ENCODE assay signal across 8 mouse cellular contexts in genomic region chr5:41768382-41769040, GRCm38 (mm10). TPM values are rescaled to one million over a fixed set of nuclear protein-coding genes. Genes with fewer than 3 reads are reported as not detected.
A peak's percentile ranks its signal among the peaks of the same experiment; 100 is the strongest.
DNase-seq lines count a peak whose midpoint lies in the region; ATAC-seq and TF ChIP-seq lines count a peak whose summit lies in the region.

No protein-coding gene starts in this region.

- no peak overlapping the region for H3K9ac ChIP-seq in heart, embryonic 15.5 days
- no peak overlapping the region for H3K9ac ChIP-seq in liver, embryonic 14.5 days (replicated peaks)
- no peak overlapping the region for H3K9ac ChIP-seq in neural tube, embryonic 11.5 days (ENCODE audit: low read length)
- no peak overlapping the region for H3K9ac ChIP-seq in stomach, postnatal 0 days (ENCODE audit: low read length)

- H3K9me3 ChIP-seq in forebrain, embryonic 10.5 days = no peaks in the 10 kb centered on the region
- H3K9me3 ChIP-seq in heart, embryonic 15.5 days (replicated peaks) = no peaks in the 10 kb centered on the region
- no peaks in the 10 kb centered on the region for H3K9me3 ChIP-seq in liver, embryonic 14.5 days (ENCODE audit: control insufficient read depth, low read length)
- H3K9me3 ChIP-seq in neural tube, embryonic 11.5 days (ENCODE audit: control insufficient read depth, low read length) = no peaks in the 10 kb centered on the region
- H3K9me3 ChIP-seq in stomach, postnatal 0 days (ENCODE audit: control insufficient read depth, low read length) = no peaks in the 10 kb centered on the region

- TF ChIP-seq EP300 in liver, embryonic 14.5 days (IDR thresholded peaks at IDR 0.05; ENCODE audit: low read depth) = no peak
- TF ChIP-seq EP300 in stomach, postnatal 0 days (optimal IDR thresholded peaks at IDR 0.05) = no peak

- DNase-seq in CD4-positive, CD25-positive, alpha-beta regulatory T cell, adult 2 months (ENCODE audit: low read depth, low spot score) = peak; percentile 93
- peak; percentile 22 for DNase-seq in c-Kit-negative CD71-positive TER-119-positive erythroid progenitor cells, embryonic 14.5 days (ENCODE audit: low read depth, low spot score)
- DNase-seq in forebrain, embryonic 10.5 days (ENCODE audit: extremely low spot score, low spot score) = peak; percentile 84
- DNase-seq in kidney, postnatal 25 days = peak; percentile 86 to 95
- peak; percentile 32 to 56 (median 49) for DNase-seq in liver, embryonic 14.5 days (ENCODE audit: low read depth in 3 of 3, low spot score in 3 of 3)
- DNase-seq in neural tube, embryonic 11.5 days (ENCODE audit: low spot score) = peak; percentile 88
- peak; percentile 91 for DNase-seq in stomach, postnatal 0 days (ENCODE audit: low spot score)

- H3K27ac ChIP-seq in forebrain, embryonic 10.5 days = no peak overlapping the region
- H3K27ac ChIP-seq in heart, embryonic 15.5 days = no peak overlapping the region
- no peak overlapping the region for H3K27ac ChIP-seq in liver, embryonic 14.5 days
- H3K27ac ChIP-seq in neural tube, embryonic 11.5 days (ENCODE audit: low read depth, low read length) = no peak overlapping the region
- no peak overlapping the region for H3K27ac ChIP-seq in stomach, postnatal 0 days (replicated peaks)

- H3K4me3 ChIP-seq in forebrain, embryonic 10.5 days = peak overlapping the region; percentile 38
- H3K4me3 ChIP-seq in heart, embryonic 15.5 days = peak overlapping the region; percentile 48
- peak overlapping the region; percentile 23 to 50; a peak in 3 of 4 replicates for H3K4me3 ChIP-seq in liver, embryonic 14.5 days (ENCODE audit: insufficient read depth in 1 of 2, low read depth in 2 of 2, low read length in 2 of 2)
- H3K4me3 ChIP-seq in neural tube, embryonic 11.5 days (ENCODE audit: low read depth, low read length) = peak overlapping the region; percentile 5; the same call in 1 of the 2 replicates
- H3K4me3 ChIP-seq in stomach, postnatal 0 days (ENCODE audit: low read depth, low read length) = peak overlapping the region; percentile 37

- H3K4me2 ChIP-seq in heart, embryonic 15.5 days = peak overlapping the region; percentile 62
- H3K4me2 ChIP-seq in liver, embryonic 14.5 days (ENCODE audit: low read depth) = peak overlapping the region; percentile 65
- H3K4me2 ChIP-seq in neural tube, embryonic 11.5 days (ENCODE audit: low read depth) = peak overlapping the region; percentile 33
- H3K4me2 ChIP-seq in stomach, postnatal 0 days (replicated peaks; ENCODE audit: low read depth) = peak overlapping the region; percentile 50

- H3K4me1 ChIP-seq in forebrain, embryonic 10.5 days = peaks cover 30% of the 10 kb centered on the region
- H3K4me1 ChIP-seq in heart, embryonic 15.5 days (replicated peaks) = peaks cover 23% of the 10 kb centered on the region
- H3K4me1 ChIP-seq in liver, embryonic 14.5 days (replicated peaks; ENCODE audit: control insufficient read depth in 2 of 2, insufficient read depth in 2 of 2, low read length in 1 of 2) = no peaks in the 10 kb centered on the region
- peaks cover 8% of the 10 kb centered on the region for H3K4me1 ChIP-seq in neural tube, embryonic 11.5 days (ENCODE audit: control insufficient read depth, insufficient read depth, low read length)
- no peaks in the 10 kb centered on the region for H3K4me1 ChIP-seq in stomach, postnatal 0 days (replicated peaks; ENCODE audit: control insufficient read depth, insufficient read depth)

- 5% methylated on average over 21 of the region's 21 CpGs for WGBS in forebrain, embryonic 10.5 days
- 5% methylated on average over 21 of the region's 21 CpGs for WGBS in heart, embryonic 15.5 days
- WGBS in liver, embryonic 14.5 days (ENCODE audit: insufficient replicate concordance) = 4% methylated on average over 21 of the region's 21 CpGs
- 4% methylated on average over 21 of the region's 21 CpGs for WGBS in neural tube, embryonic 11.5 days
- 4% methylated on average over 21 of the region's 21 CpGs for WGBS in stomach, postnatal 0 days

- 0 out of 2 replicates have a peak, but pooled peaks have one; percentile 31 for ATAC-seq in heart, embryonic 15.5 days (replicated peaks; ENCODE audit: insufficient number of reproducible peaks, insufficient read depth, low FRiP score, low read depth)
- no peak for ATAC-seq in liver, embryonic 14.5 days (ENCODE audit: insufficient read depth)
- peak; percentile 64; the same call in 1 of the 2 replicates for ATAC-seq in neural tube, embryonic 11.5 days (ENCODE audit: insufficient read depth, low FRiP score, low TSS enrichment)
- peak; percentile 66 for ATAC-seq in stomach, postnatal 0 days (ENCODE audit: low FRiP score, low TSS enrichment)

- no peaks in the 10 kb centered on the region for H3K36me3 ChIP-seq in forebrain, embryonic 10.5 days (replicated peaks)
- H3K36me3 ChIP-seq in heart, embryonic 15.5 days = no peaks in the 10 kb centered on the region
- no peaks in the 10 kb centered on the region for H3K36me3 ChIP-seq in liver, embryonic 14.5 days (replicated peaks; ENCODE audit: control insufficient read depth, insufficient read depth, low read depth)
- H3K36me3 ChIP-seq in neural tube, embryonic 11.5 days (ENCODE audit: control insufficient read depth, insufficient read depth, low read length) = no peaks in the 10 kb centered on the region
- no peaks in the 10 kb centered on the region for H3K36me3 ChIP-seq in stomach, postnatal 0 days (ENCODE audit: control insufficient read depth, insufficient read depth, low read length)

- TF ChIP-seq CTCF in liver, embryonic 14.5 days (IDR thresholded peaks at IDR 0.05; ENCODE audit: low read depth) = peak; percentile 95
- peak; percentile 99 for TF ChIP-seq CTCF in stomach, postnatal 0 days (IDR thresholded peaks at IDR 0.05; ENCODE audit: low read depth)

- H3K27me3 ChIP-seq in forebrain, embryonic 10.5 days (ENCODE audit: poor library complexity, severe bottlenecking) = peaks cover 62% of the 10 kb centered on the region
- peaks cover 63% of the 10 kb centered on the region for H3K27me3 ChIP-seq in heart, embryonic 15.5 days
- H3K27me3 ChIP-seq in liver, embryonic 14.5 days (ENCODE audit: control insufficient read depth, insufficient read depth, low read length) = peaks cover 48% of the 10 kb centered on the region
- H3K27me3 ChIP-seq in neural tube, embryonic 11.5 days (ENCODE audit: control insufficient read depth, insufficient read depth, low read length) = peaks cover 35% of the 10 kb centered on the region
- peaks cover 20% of the 10 kb centered on the region; the same call in 1 of the 2 replicates for H3K27me3 ChIP-seq in stomach, postnatal 0 days (ENCODE audit: control insufficient read depth, insufficient read depth, low read length)

RNA-seq across cellular contexts. Expression of gene Nkx3-2, which starts 4.2 kb away (rescaled TPM):
- 0.09 TPM in 1 of 2 replicates, not detected in the other for polyA plus RNA-seq in forebrain, embryonic 10.5 days (2016; fragmentation: Nextera tagmentation; extraction: Ambion mirVana)
- polyA plus RNA-seq in heart, embryonic 15.5 days (2015; fragmentation: Nextera tagmentation; extraction: Ambion mirVana) = 0.13 TPM in 1 of 2 replicates, not detected in the other
- polyA plus RNA-seq in liver, embryonic 14.5 days (2012; rRNA removed) = 0.02 and 0.08 TPM in 2 replicates
- not detected in 2 replicates for polyA plus RNA-seq in liver, embryonic 14.5 days (2014; fragmentation: Nextera tagmentation; extraction: Ambion mirVana)
- 2.2 and 2.5 TPM in 2 replicates for polyA plus RNA-seq in neural tube, embryonic 11.5 days (2014; fragmentation: Nextera tagmentation; extraction: Ambion mirVana)
- polyA plus RNA-seq in stomach, postnatal 0 days (2015; fragmentation: Nextera tagmentation; extraction: Ambion mirVana) = 0.85 and 1.0 TPM in 2 replicates

Comparison
In these comparisons a context has a peak if more than half of its experiments do, and no peak if none do; other contexts are left out.
1. DNase-seq: peak in every context shown above with its lines; median percentile 93 in CD4-positive, CD25-positive, alpha-beta regulatory T cell, adult 2 months; 91 in stomach, postnatal 0 days; 90 in kidney, postnatal 25 days; 88 in neural tube, embryonic 11.5 days; 84 in forebrain, embryonic 10.5 days; 49 in liver, embryonic 14.5 days; 22 in c-Kit-negative CD71-positive TER-119-positive erythroid progenitor cells, embryonic 14.5 days.